Mouse (Mus musculus) CH12.LX (cell line): Measurements from ENCODE around the gene Dock3. TPM values are rescaled to one million over a fixed set of nuclear protein-coding genes. Genes with fewer than 3 reads are reported as not detected.

Source experiments
- DNase-seq: peaks from one replicate; pipeline ENCODE4 v3.0.0-alpha.2; 2013; ENCODE audit errors: extremely low read depth
- H3K27ac ChIP-seq: 2 replicates; pipeline ENCODE4 v1.5.1; 2012; ENCODE audit warnings: low read depth, mild to moderate bottlenecking, control low read depth, moderate library complexity; ENCODE audit not compliant: insufficient read depth
- H3K27me3 ChIP-seq: replicated peaks from 2 replicates; pipeline ENCODE3; 2012; ENCODE audit warnings: inconsistent platforms
- H3K36me3 ChIP-seq, 2 experiments: replicated peaks in 1 of 2; 2 replicates each; pipeline versions ENCODE3 to v1.6.1; 2012; ENCODE audit warnings: inconsistent platforms in 1 of 2, low read length in 1 of 2, mild to moderate bottlenecking in 1 of 2, mixed read lengths in 1 of 2, moderate library complexity in 1 of 2; ENCODE audit not compliant: control insufficient read depth in 1 of 2, insufficient read depth in 1 of 2
- H3K4me1 ChIP-seq, 2 experiments: 2 replicates each; pipeline ENCODE4 v1.6.1; 2012; ENCODE audit warnings: inconsistent platforms in 1 of 2, moderate library complexity in 1 of 2; ENCODE audit not compliant: insufficient read depth in 2 of 2, control insufficient read depth in 1 of 2
- H3K4me2 ChIP-seq: 2 replicates; pipeline ENCODE4 v1.6.1; 2012; ENCODE audit warnings: low read depth, mild to moderate bottlenecking, control low read depth; ENCODE audit not compliant: poor library complexity, insufficient read depth, severe bottlenecking
- H3K4me3 ChIP-seq, 3 experiments: fragments of 150-350 bp in 1 of 3; sonication (generic) in 1 of 3; replicated peaks in 1 of 3; 2 replicates each; pipeline versions ENCODE3 to v1.5.1; 2011 to 2012; ENCODE audit warnings: low read depth in 2 of 3, low read length in 2 of 3, mild to moderate bottlenecking in 2 of 3, moderate library complexity in 2 of 3, control low read depth in 1 of 3, improper control_type of control experiment in 1 of 3, inconsistent platforms in 1 of 3, mixed read lengths in 1 of 3; ENCODE audit not compliant: poor library complexity in 1 of 3
- H3K79me2 ChIP-seq: replicated peaks from 2 replicates; pipeline ENCODE4 v1.6.1; 2012; ENCODE audit warnings: mild to moderate bottlenecking, moderate library complexity; ENCODE audit not compliant: control insufficient read depth, poor library complexity, insufficient read depth, severe bottlenecking; ENCODE audit errors: extremely low read depth
- H3K9ac ChIP-seq: 2 replicates; pipeline ENCODE4 v1.6.1; 2012; ENCODE audit warnings: low read depth, mild to moderate bottlenecking, control low read depth, moderate library complexity; ENCODE audit not compliant: insufficient read depth
- H3K9me3 ChIP-seq: replicated peaks from 2 replicates; pipeline ENCODE3; 2012; ENCODE audit warnings: low read length, inconsistent platforms, mixed read lengths
- CHD1 ChIP-seq: IDR thresholded peaks from 2 replicates; pipeline ENCODE4 v1.6.1; 2012; ENCODE audit warnings: low read depth, low read length, improper control_type of control experiment, inconsistent platforms
- E2F4 ChIP-seq: IDR thresholded peaks from 2 replicates; pipeline ENCODE4 v1.6.1; 2011; ENCODE audit warnings: low read depth, low read length, improper control_type of control experiment; ENCODE audit not compliant: insufficient replicate concordance
- ETS1 ChIP-seq: conservative IDR thresholded peaks from 2 replicates; pipeline ENCODE4 v1.6.1; 2012; ENCODE audit warnings: low read depth, mild to moderate bottlenecking, inconsistent platforms, low read length, improper control_type of control experiment, moderate library complexity
- JUND ChIP-seq: conservative IDR thresholded peaks from 2 replicates; pipeline ENCODE4 v1.6.1; 2011; ENCODE audit warnings: low read depth, low read length, improper control_type of control experiment
- KAT2A ChIP-seq: IDR thresholded peaks from 2 replicates; pipeline ENCODE4 v1.6.1; 2012; ENCODE audit warnings: low read length, improper control_type of control experiment, inconsistent platforms; ENCODE audit not compliant: insufficient replicate concordance
- MXI1 ChIP-seq: IDR thresholded peaks from 2 replicates; pipeline ENCODE4 v1.6.1; 2011; ENCODE audit warnings: mild to moderate bottlenecking, low read depth, low read length, improper control_type of control experiment
- MYC ChIP-seq: IDR thresholded peaks from 2 replicates; pipeline ENCODE4 v1.6.1; 2011; ENCODE audit warnings: low read depth, mild to moderate bottlenecking, improper control_type of control experiment, low read length
- POLR2AphosphoS2 ChIP-seq: IDR thresholded peaks from 2 replicates; pipeline ENCODE4 v1.6.1; 2011; ENCODE audit warnings: low read depth, low read length, improper control_type of control experiment
- RCOR1 ChIP-seq: conservative IDR thresholded peaks from 2 replicates; pipeline ENCODE4 v1.6.1; 2012; ENCODE audit warnings: low read depth, mild to moderate bottlenecking, inconsistent platforms, low read length, improper control_type of control experiment
- SMC3 ChIP-seq: IDR thresholded peaks from 2 replicates; pipeline ENCODE4 v1.6.1; 2011; ENCODE audit warnings: low read depth, low read length, improper control_type of control experiment
- TCF12 ChIP-seq: IDR thresholded peaks from 2 replicates; pipeline ENCODE4 v1.6.1; 2014; ENCODE audit warnings: low read depth, mild to moderate bottlenecking, inconsistent platforms, low read length, improper control_type of control experiment
- UBTF ChIP-seq: IDR thresholded peaks from 2 replicates; pipeline ENCODE4 v1.6.1; 2012; ENCODE audit warnings: low read depth, mild to moderate bottlenecking, inconsistent platforms, low read length, improper control_type of control experiment, moderate library complexity
- ZMIZ1 ChIP-seq: IDR thresholded peaks from 2 replicates; pipeline ENCODE4 v1.6.1; 2012; ENCODE audit warnings: low read depth, mild to moderate bottlenecking, inconsistent platforms, low read length, improper control_type of control experiment
- dilution Hi-C: fragments of 300-500 bp; cut with MboI; formaldehyde crosslinking; loops from 2 replicates; pipeline ENCODE4 v1.14.3; 2020; ENCODE audit warnings: low sequenced_read_pairs; ENCODE audit not compliant: extremely low pct_unique_long_range_greater_than_20kb, extremely low pct_ligation_motif_present
- in situ Hi-C: fragments of 300-500 bp; cut with MboI; formaldehyde crosslinking; loops from 3 replicates; pipeline ENCODE4 v1.14.3; 2019; ENCODE audit warnings: low sequenced_read_pairs, low pct_ligation_motif_present, low pct_unique_long_range_greater_than_20kb, mixed read lengths
- polyA plus RNA-seq: library from polyadenylated mRNA; unstranded; fragments of >175 nt; gene quantifications from 2 replicates; pipeline ENCODE4 v1.2.1, GENCODE M21; 2012; ENCODE audit warnings: low read depth; ENCODE audit not compliant: insufficient read length
- total RNA-seq, 2 experiments: library from RNA; depleted of rRNA; stranded (reverse); fragments of 300-350 nt in 1 of 2; fragments of >200 nt in 1 of 2; gene quantifications; 2 replicates each; pipeline ENCODE4 v1.2.3; 2012 to 2014

Gene Dock3
- total and polyA plus RNA-seq, 3 experiments = 0.30 TPM; not detected in 2

DNA sequence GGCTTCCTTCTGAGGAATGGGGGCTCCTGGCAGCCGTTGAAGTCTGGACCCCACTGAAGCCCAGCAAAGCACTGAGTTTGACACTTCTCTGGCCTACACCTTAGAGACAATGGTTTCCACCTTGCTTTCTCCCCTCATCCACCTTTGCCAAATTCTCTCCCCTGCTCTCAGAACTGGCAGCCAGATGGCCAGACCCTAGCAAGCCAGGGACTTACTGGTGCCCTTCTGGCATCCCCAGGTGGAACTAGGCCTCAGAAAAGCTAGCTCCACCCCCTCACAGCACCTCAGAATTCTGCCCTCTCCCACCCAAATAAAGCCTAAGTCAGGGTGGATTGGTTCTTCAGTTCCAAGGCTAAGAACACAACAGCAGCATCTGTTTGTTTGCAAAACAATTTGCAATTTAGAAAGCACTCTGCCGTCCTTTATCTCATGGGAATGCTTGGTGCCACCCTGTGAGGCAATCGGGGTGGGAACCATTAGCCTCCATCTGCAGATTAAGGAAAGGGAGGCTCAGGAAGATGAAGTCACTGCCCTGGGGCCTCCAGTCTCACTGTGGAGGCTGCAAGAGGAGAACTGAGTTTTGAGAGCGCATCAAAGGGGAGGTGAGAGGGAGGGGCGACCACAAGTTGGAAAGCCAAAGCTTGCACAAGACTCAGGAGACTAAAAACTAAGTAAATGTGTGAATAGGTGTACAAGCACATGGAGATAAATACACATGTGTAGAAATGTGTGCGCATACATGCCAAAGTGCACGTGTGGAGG, 39.6 kb upstream of the Dock3 start:
- no peak overlapping the region for H3K27ac ChIP-seq
- dilution Hi-C loops = no loop called here
- no peaks in the 10 kb centered on the region for H3K79me2 ChIP-seq
- peaks cover 4 to 25% of the 10 kb centered on the region in 2 experiments; a peak in 2 of 4 replicates for H3K4me1 ChIP-seq
- peaks cover 0 to 55% of the 10 kb centered on the region in 2 experiments for H3K36me3 ChIP-seq
- in situ Hi-C loops = no loop called here
- no peak overlapping the region for H3K9ac ChIP-seq
- H3K27me3 ChIP-seq = no peaks in the 10 kb centered on the region
- H3K9me3 ChIP-seq = no peaks in the 10 kb centered on the region
- H3K4me3 ChIP-seq = no peak overlapping the region
- TF ChIP-seq JUND = no peak
- no peak for TF ChIP-seq UBTF
- TF ChIP-seq, all 38 proteins: peak for 0
- no peak for DNase-seq
- H3K4me2 ChIP-seq = no peak overlapping the region

DNA sequence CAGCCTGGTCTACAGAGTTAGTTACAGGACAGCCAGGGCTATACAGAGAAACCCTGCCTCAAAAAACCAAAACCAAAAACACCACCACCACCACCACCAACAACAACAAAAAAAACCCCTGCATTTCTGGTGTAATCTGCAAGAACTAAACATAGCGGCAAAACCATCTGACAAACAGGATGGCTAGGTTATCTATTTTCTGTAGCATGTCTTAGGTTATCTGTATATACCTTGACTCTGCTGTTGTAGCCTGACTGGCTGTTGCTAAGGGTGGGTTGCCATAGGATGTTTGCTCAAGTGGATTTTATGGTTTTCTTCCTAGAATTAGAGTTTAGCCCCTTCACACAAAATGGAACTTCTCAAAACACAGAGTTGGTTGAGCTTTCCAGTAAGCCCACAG, 38.1 kb upstream of the Dock3 start:
- no peak overlapping the region for H3K4me2 ChIP-seq
- H3K4me3 ChIP-seq = no peak overlapping the region
- no peaks in the 10 kb centered on the region for H3K79me2 ChIP-seq
- H3K27ac ChIP-seq = no peak overlapping the region
- in situ Hi-C loops = no loop called here
- no peaks in the 10 kb centered on the region for H3K27me3 ChIP-seq
- TF ChIP-seq E2F4 (no peak), KAT2A (no peak), TCF12 (no peak), ETS1 (no peak), ZMIZ1 (no peak), RCOR1 (no peak), JUND (no peak), POLR2AphosphoS2 (no peak), SMC3 (no peak), MXI1 (no peak), MYC (no peak), CHD1 (no peak)
- TF ChIP-seq, all 38 proteins: peak for 0
- Histone ChIP-seq H3K9me3 (no peaks in the 10 kb centered on the region), H3K4me1 (peaks cover under 1 to 23% of the 10 kb centered on the region in 2 experiments; a peak in 2 of 4 replicates), H3K9ac (no peak overlapping the region), H3K36me3 (peaks cover 0 to 52% of the 10 kb centered on the region in 2 experiments)
- dilution Hi-C loops = no loop called here
- no peak for DNase-seq
